Mouse (Mus musculus) CH12.LX (cell line): ENCODE data around the gene Zbp1. TPM values are rescaled to one million over a fixed set of nuclear protein-coding genes. Genes with fewer than 3 reads are reported as not detected.

ENCODE experiments used
- DNase-seq: peaks from one replicate; pipeline ENCODE4 v3.0.0-alpha.2; 2013; ENCODE audit errors: extremely low read depth
- H3K27ac ChIP-seq: 2 replicates; pipeline ENCODE4 v1.5.1; 2012; ENCODE audit warnings: low read depth, mild to moderate bottlenecking, control low read depth, moderate library complexity; ENCODE audit not compliant: insufficient read depth
- H3K27me3 ChIP-seq: replicated peaks from 2 replicates; pipeline ENCODE3; 2012; ENCODE audit warnings: inconsistent platforms
- H3K36me3 ChIP-seq, 2 experiments: replicated peaks in 1 of 2; 2 replicates each; pipeline versions ENCODE3 to v1.6.1; 2012; ENCODE audit warnings: inconsistent platforms in 1 of 2, low read length in 1 of 2, mild to moderate bottlenecking in 1 of 2, mixed read lengths in 1 of 2, moderate library complexity in 1 of 2; ENCODE audit not compliant: control insufficient read depth in 1 of 2, insufficient read depth in 1 of 2
- H3K4me1 ChIP-seq, 2 experiments: 2 replicates each; pipeline ENCODE4 v1.6.1; 2012; ENCODE audit warnings: inconsistent platforms in 1 of 2, moderate library complexity in 1 of 2; ENCODE audit not compliant: insufficient read depth in 2 of 2, control insufficient read depth in 1 of 2
- H3K4me2 ChIP-seq: 2 replicates; pipeline ENCODE4 v1.6.1; 2012; ENCODE audit warnings: low read depth, mild to moderate bottlenecking, control low read depth; ENCODE audit not compliant: poor library complexity, insufficient read depth, severe bottlenecking
- H3K4me3 ChIP-seq, 3 experiments: fragments of 150-350 bp in 1 of 3; sonication (generic) in 1 of 3; replicated peaks in 1 of 3; 2 replicates each; pipeline versions ENCODE3 to v1.5.1; 2011 to 2012; ENCODE audit warnings: low read depth in 2 of 3, low read length in 2 of 3, mild to moderate bottlenecking in 2 of 3, moderate library complexity in 2 of 3, control low read depth in 1 of 3, improper control_type of control experiment in 1 of 3, inconsistent platforms in 1 of 3, mixed read lengths in 1 of 3; ENCODE audit not compliant: poor library complexity in 1 of 3
- H3K79me2 ChIP-seq: replicated peaks from 2 replicates; pipeline ENCODE4 v1.6.1; 2012; ENCODE audit warnings: mild to moderate bottlenecking, moderate library complexity; ENCODE audit not compliant: control insufficient read depth, poor library complexity, insufficient read depth, severe bottlenecking; ENCODE audit errors: extremely low read depth
- H3K9ac ChIP-seq: 2 replicates; pipeline ENCODE4 v1.6.1; 2012; ENCODE audit warnings: low read depth, mild to moderate bottlenecking, control low read depth, moderate library complexity; ENCODE audit not compliant: insufficient read depth
- H3K9me3 ChIP-seq: replicated peaks from 2 replicates; pipeline ENCODE3; 2012; ENCODE audit warnings: low read length, inconsistent platforms, mixed read lengths
- BHLHE40 ChIP-seq: IDR thresholded peaks from 2 replicates; pipeline ENCODE4 v1.6.1; 2011; ENCODE audit warnings: mild to moderate bottlenecking, low read depth, low read length, improper control_type of control experiment
- CHD2 ChIP-seq: IDR thresholded peaks from 2 replicates; pipeline ENCODE4 v1.6.1; 2011; ENCODE audit warnings: low read length, improper control_type of control experiment
- E2F4 ChIP-seq: IDR thresholded peaks from 2 replicates; pipeline ENCODE4 v1.6.1; 2011; ENCODE audit warnings: low read depth, low read length, improper control_type of control experiment; ENCODE audit not compliant: insufficient replicate concordance
- ELF1 ChIP-seq: IDR thresholded peaks from 2 replicates; pipeline ENCODE4 v1.6.1; 2014; ENCODE audit warnings: low read depth, mild to moderate bottlenecking, inconsistent platforms, low read length, improper control_type of control experiment
- EP300 ChIP-seq: IDR thresholded peaks from 2 replicates; pipeline ENCODE4 v1.6.1; 2011; ENCODE audit warnings: low read length, improper control_type of control experiment
- ETS1 ChIP-seq: conservative IDR thresholded peaks from 2 replicates; pipeline ENCODE4 v1.6.1; 2012; ENCODE audit warnings: low read depth, mild to moderate bottlenecking, inconsistent platforms, low read length, improper control_type of control experiment, moderate library complexity
- HCFC1 ChIP-seq: IDR thresholded peaks from 2 replicates; pipeline ENCODE4 v1.6.1; 2012; ENCODE audit warnings: low read depth, mild to moderate bottlenecking, inconsistent platforms, low read length, improper control_type of control experiment
- IRF4 ChIP-seq: IDR thresholded peaks from 2 replicates; pipeline ENCODE4 v1.6.1; 2014; ENCODE audit warnings: low read depth, mild to moderate bottlenecking, inconsistent platforms, low read length, improper control_type of control experiment
- JUN ChIP-seq: IDR thresholded peaks from 2 replicates; pipeline ENCODE4 v1.6.1; 2011; ENCODE audit warnings: low read depth, mild to moderate bottlenecking, low read length, improper control_type of control experiment, moderate library complexity; ENCODE audit not compliant: insufficient read depth
- JUND ChIP-seq: conservative IDR thresholded peaks from 2 replicates; pipeline ENCODE4 v1.6.1; 2011; ENCODE audit warnings: low read depth, low read length, improper control_type of control experiment
- MAFK ChIP-seq: IDR thresholded peaks from 2 replicates; pipeline ENCODE4 v1.6.1; 2011; ENCODE audit warnings: low read length, improper control_type of control experiment; ENCODE audit not compliant: insufficient replicate concordance
- MAX ChIP-seq: IDR thresholded peaks from 2 replicates; pipeline ENCODE4 v1.6.1; 2011; ENCODE audit warnings: low read length, improper control_type of control experiment
- MAZ ChIP-seq: IDR thresholded peaks from 2 replicates; pipeline ENCODE4 v1.6.1; 2012; ENCODE audit warnings: low read depth, mild to moderate bottlenecking, inconsistent platforms, low read length, improper control_type of control experiment, moderate library complexity
- MEF2A ChIP-seq: IDR thresholded peaks from 2 replicates; pipeline ENCODE4 v1.6.1; 2014; ENCODE audit warnings: low read depth, mild to moderate bottlenecking, inconsistent platforms, low read length, improper control_type of control experiment, borderline replicate concordance
- PAX5 ChIP-seq: IDR thresholded peaks from 2 replicates; pipeline ENCODE4 v1.6.1; 2012; ENCODE audit warnings: low read length, inconsistent platforms, mixed read lengths
- POLR2A ChIP-seq: IDR thresholded peaks from 2 replicates; pipeline ENCODE4 v1.6.1; 2011; ENCODE audit warnings: low read depth, mild to moderate bottlenecking, improper control_type of control experiment, low read length
- RCOR1 ChIP-seq: conservative IDR thresholded peaks from 2 replicates; pipeline ENCODE4 v1.6.1; 2012; ENCODE audit warnings: low read depth, mild to moderate bottlenecking, inconsistent platforms, low read length, improper control_type of control experiment
- SIN3A ChIP-seq: IDR thresholded peaks from 2 replicates; pipeline ENCODE4 v1.6.1; 2012; ENCODE audit warnings: low read length, improper control_type of control experiment, inconsistent platforms
- TCF12 ChIP-seq: IDR thresholded peaks from 2 replicates; pipeline ENCODE4 v1.6.1; 2014; ENCODE audit warnings: low read depth, mild to moderate bottlenecking, inconsistent platforms, low read length, improper control_type of control experiment
- UBTF ChIP-seq: IDR thresholded peaks from 2 replicates; pipeline ENCODE4 v1.6.1; 2012; ENCODE audit warnings: low read depth, mild to moderate bottlenecking, inconsistent platforms, low read length, improper control_type of control experiment, moderate library complexity
- USF1 ChIP-seq: IDR thresholded peaks from 2 replicates; pipeline ENCODE4 v1.6.1; 2014; ENCODE audit warnings: low read depth, mild to moderate bottlenecking, inconsistent platforms, low read length, improper control_type of control experiment
- dilution Hi-C: fragments of 300-500 bp; cut with MboI; formaldehyde crosslinking; loops from 2 replicates; pipeline ENCODE4 v1.14.3; 2020; ENCODE audit warnings: low sequenced_read_pairs; ENCODE audit not compliant: extremely low pct_unique_long_range_greater_than_20kb, extremely low pct_ligation_motif_present
- in situ Hi-C: fragments of 300-500 bp; cut with MboI; formaldehyde crosslinking; loops from 3 replicates; pipeline ENCODE4 v1.14.3; 2019; ENCODE audit warnings: low sequenced_read_pairs, low pct_ligation_motif_present, low pct_unique_long_range_greater_than_20kb, mixed read lengths
- polyA plus RNA-seq: library from polyadenylated mRNA; unstranded; fragments of >175 nt; gene quantifications from 2 replicates; pipeline ENCODE4 v1.2.1, GENCODE M21; 2012; ENCODE audit warnings: low read depth; ENCODE audit not compliant: insufficient read length
- total RNA-seq, 2 experiments: library from RNA; depleted of rRNA; stranded (reverse); fragments of 300-350 nt in 1 of 2; fragments of >200 nt in 1 of 2; gene quantifications; 2 replicates each; pipeline ENCODE4 v1.2.3; 2012 to 2014

Zbp1 gene
- total RNA-seq (2012; rRNA removed): 8.4 and 8.7 TPM in 2 replicates
- total RNA-seq (2014; rRNA removed): 7.3 and 9.8 TPM in 2 replicates
- polyA plus RNA-seq: 7.9 and 8.1 TPM in 2 replicates

DNA sequence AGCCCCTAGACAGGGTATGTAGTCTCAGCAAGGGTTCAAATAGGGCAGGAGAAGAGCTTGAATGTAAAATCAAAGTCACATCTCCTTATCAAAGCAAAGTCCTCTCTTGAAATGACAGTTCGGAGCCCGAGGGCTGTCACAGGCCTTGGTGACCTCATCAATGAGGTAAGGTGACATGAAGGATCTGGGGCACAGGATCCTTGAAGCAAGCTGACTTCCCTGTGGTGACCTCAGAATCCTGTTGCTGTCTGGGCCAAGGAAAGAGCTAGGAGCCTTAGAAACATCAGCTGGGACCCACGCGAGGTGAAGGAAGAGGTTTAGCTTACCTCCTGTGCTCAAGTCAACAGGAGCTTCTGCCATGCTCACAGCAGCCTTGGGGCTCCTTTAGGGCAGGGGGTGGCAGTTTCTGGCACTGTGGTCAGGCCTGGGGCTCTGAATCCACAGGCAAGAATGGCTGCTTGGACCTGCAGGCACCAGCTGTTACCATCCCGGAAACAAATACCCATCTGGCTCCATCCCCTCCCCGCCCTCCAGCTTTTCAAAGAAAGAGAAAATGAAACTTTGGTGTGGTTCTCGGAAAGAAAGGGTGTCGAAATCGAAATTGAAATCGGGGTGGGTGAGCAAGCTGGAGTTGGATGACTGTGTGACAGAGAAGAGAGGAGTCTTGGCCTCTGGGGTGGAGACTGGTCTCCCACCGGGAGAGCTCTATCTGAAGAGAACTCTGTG, at the start of gene Zbp1:
Gene Zbp1, minus strand, starts transcription at position 508 of the 726 bp plus-strand sequence.
- H3K9me3 ChIP-seq: no peaks in the 10 kb centered on the region
- in situ Hi-C loops (no loop called here), dilution Hi-C loops (no loop called here)
- peak within 1 kb of the TSS; percentile 84 for H3K9ac ChIP-seq
- peak within 1 kb of the TSS; percentile 51 to 67 (median 58) for H3K4me3 ChIP-seq
- TF ChIP-seq MAZ (peak; percentile 98), BHLHE40 (peak; percentile 67), JUN (peak; percentile 20; the same call in 1 of the 2 replicates), IRF4 (peak; percentile 97), JUND (no peak), CHD2 (peak; percentile 75), HCFC1 (peak; percentile 46), E2F4 (no peak), MAFK (0 out of 2 replicates have a peak, but pooled peaks have one; percentile 17), PAX5 (no peak), SIN3A (peak; percentile 91), USF1 (no peak), ELF1 (peak; percentile 67), EP300 (peak; percentile 95), MAX (peak; percentile 26; the same call in 1 of the 2 replicates), MEF2A (peak; percentile 86), ETS1 (peak; percentile 99), RCOR1 (peak; percentile 89), UBTF (no peak; the same call in 1 of the 2 replicates), POLR2A (peak; percentile 45), TCF12 (peak; percentile 96)
- peak; percentile 86 for DNase-seq
- no peaks in the 10 kb centered on the region for H3K79me2 ChIP-seq
- H3K27ac ChIP-seq: peak within 1 kb of the TSS; percentile 84
- peak within 1 kb of the TSS; percentile 93 for H3K4me2 ChIP-seq
- peaks cover 12 to 13% of the 10 kb centered on the region in 2 experiments for H3K36me3 ChIP-seq
- peaks cover 15 to 30% of the 10 kb centered on the region in 2 experiments for H3K4me1 ChIP-seq
- no peaks in the 10 kb centered on the region for H3K27me3 ChIP-seq
